Mouse (Mus musculus) liver, postnatal 0 days (tissue): ENCODE measurements around the gene Apoa4. TPM values are rescaled to one million over a fixed set of nuclear protein-coding genes. Genes with fewer than 3 reads are reported as not detected.

Experiments used
- ATAC-seq: fragments of 200-750 bp; cut with Nextera tagmentation; 2 replicates; pipeline ENCODE4 v1.8.0; 2017; ENCODE audit warnings: mild to moderate bottlenecking, moderate library complexity
- DNase-seq: peaks from one replicate; pipeline ENCODE4 v3.0.0-alpha.2; 2016
- H3K27ac ChIP-seq: fragments of 300-500 bp; sonication (generic); 2 replicates; pipeline ENCODE4 v1.5.1; 2014; ENCODE audit warnings: antibody characterized with exemption, moderate library complexity, mild to moderate bottlenecking, low read depth
- H3K27me3 ChIP-seq: fragments of 300-500 bp; sonication (generic); 2 replicates; pipeline ENCODE4 v1.6.1; 2014; ENCODE audit warnings: low read length, control low read depth, mixed read lengths; ENCODE audit not compliant: insufficient read depth
- H3K36me3 ChIP-seq: fragments of 300-500 bp; sonication (generic); replicated peaks from 2 replicates; pipeline ENCODE4 v1.6.1; 2014; ENCODE audit warnings: mild to moderate bottlenecking, control low read depth, low read length, moderate library complexity, mixed read lengths; ENCODE audit not compliant: insufficient read depth
- H3K4me1 ChIP-seq: fragments of 300-500 bp; sonication (generic); 2 replicates; pipeline ENCODE4 v1.6.1; 2014; ENCODE audit warnings: antibody characterized with exemption, mild to moderate bottlenecking, control low read depth; ENCODE audit not compliant: insufficient read depth
- H3K4me2 ChIP-seq: fragments of 300-500 bp; sonication (generic); 2 replicates; pipeline ENCODE4 v1.6.1; 2014; ENCODE audit warnings: low read depth, mild to moderate bottlenecking, low read length, moderate library complexity, mixed read lengths
- H3K4me3 ChIP-seq: fragments of 300-500 bp; sonication (generic); 2 replicates; pipeline ENCODE4 v1.5.1; 2014; ENCODE audit warnings: low read depth, low read length
- H3K9ac ChIP-seq: fragments of 300-500 bp; sonication (generic); replicated peaks from 2 replicates; pipeline ENCODE4 v1.6.1; 2014; ENCODE audit warnings: mild to moderate bottlenecking, moderate library complexity
- H3K9me3 ChIP-seq: fragments of 300-500 bp; sonication (generic); 2 replicates; pipeline ENCODE4 v1.6.1; 2016; ENCODE audit warnings: mild to moderate bottlenecking, control low read depth, low read length, mixed read lengths
- CTCF ChIP-seq: sonication (generic); IDR thresholded peaks from 2 replicates; pipeline ENCODE4 v1.5.1; 2016; ENCODE audit warnings: antibody characterized with exemption, low read depth
- EP300 ChIP-seq: IDR thresholded peaks from 2 replicates; pipeline ENCODE4 v1.6.1; 2016; ENCODE audit warnings: antibody characterized with exemption, low read depth, mild to moderate bottlenecking
- WGBS: fragments of 180-500 bp; shearing (Covaris S2); extraction: QIAGEN DNeasy Blood & Tissue Kit; methylation state at CpG from one replicate; pipeline ENCODE4 v1.1.7; 2014; ENCODE audit not compliant: insufficient replicate concordance; 5-methylcytosine and 5-hydroxymethylcytosine counted together
- polyA plus RNA-seq: library from polyadenylated mRNA; unstranded; fragments of >200 nt; fragmentation: Nextera tagmentation; extraction: Ambion mirVana; gene quantifications from 2 replicates; pipeline ENCODE4 v1.2.1, GENCODE M21; 2015

Apoa4 gene
- polyA plus RNA-seq, 1 experiment from 2014 or later, result 423 TPM

DNA sequence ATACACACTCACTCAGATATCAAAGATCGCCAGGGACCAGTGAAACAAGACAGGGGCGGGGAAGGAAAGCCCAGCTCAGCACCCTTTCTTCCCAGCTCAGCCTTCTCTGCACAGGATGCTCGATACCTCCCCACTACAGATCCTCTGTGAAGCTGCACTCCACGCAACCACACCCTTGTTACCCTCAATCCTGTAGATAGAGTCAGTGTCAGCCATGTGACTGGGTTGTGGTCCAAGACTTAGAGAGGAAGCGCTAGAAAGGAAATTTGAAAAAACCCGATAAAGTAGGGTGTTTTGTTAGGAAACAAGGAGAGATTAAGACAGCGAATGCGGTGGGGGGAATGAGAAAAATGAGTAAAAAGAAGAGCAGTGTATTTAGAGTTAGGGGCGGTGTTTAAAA, 31.6 kb downstream of the Apoa4 start:
- H3K4me2 ChIP-seq, result peak overlapping the region; percentile 72
- TF ChIP-seq EP300 (no peak), CTCF (no peak)
- H3K4me1 ChIP-seq, result peaks cover 15% of the 10 kb centered on the region
- WGBS, result 45% methylated on average over 9 of the region's 9 CpGs
- H3K9me3 ChIP-seq, result no peaks in the 10 kb centered on the region
- ATAC-seq (peak; percentile 16), DNase-seq (peak; percentile 49)
- peaks cover 25% of the 10 kb centered on the region for H3K36me3 ChIP-seq
- peak overlapping the region; percentile 67; the same call in 1 of the 2 replicates for H3K4me3 ChIP-seq
- peak overlapping the region; percentile 82 for H3K27ac ChIP-seq
- H3K9ac ChIP-seq, result no peak overlapping the region
- H3K27me3 ChIP-seq, result no peaks in the 10 kb centered on the region

DNA sequence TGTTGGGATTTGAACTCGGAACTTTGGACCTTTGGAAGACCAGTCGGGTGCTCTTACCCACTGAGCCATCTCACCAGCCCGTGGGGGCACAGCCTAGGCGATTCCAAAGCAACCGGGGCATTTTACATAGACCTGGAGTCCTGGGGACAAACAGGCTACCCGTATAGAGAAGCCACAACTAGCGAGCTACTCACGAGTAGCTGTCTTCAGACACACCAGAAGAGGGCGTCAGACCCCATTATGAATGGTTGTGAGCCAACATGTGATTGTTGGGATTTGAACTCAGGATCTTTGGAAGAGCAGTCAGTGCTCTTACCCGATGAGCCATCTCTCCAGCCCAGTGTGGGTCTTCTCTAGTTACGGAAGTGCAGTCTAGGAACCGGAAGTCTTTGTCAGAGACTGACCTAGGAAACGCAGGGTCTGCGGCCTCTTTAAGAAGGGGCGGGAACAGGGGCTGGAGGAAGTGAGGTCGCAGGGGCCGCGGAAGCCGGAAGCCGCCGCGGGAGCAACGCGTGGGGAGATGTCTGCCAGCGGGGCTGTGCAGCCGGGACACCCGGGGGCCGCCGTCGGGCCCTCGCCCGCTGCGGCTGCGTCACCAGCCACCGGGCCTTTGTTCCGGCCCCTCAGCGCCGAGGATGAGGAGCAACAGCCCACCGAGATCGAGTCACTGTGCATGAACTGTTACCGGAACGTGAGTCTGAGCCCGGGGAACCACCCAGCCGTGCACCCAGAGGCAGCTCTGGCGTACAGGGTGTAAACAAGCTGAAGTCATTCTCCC, 32.4 kb downstream of the Apoa4 start, which contains the start of gene Zpr1:
Gene Zpr1 (plus strand): TSS at position 388 of the 778 bp plus-strand sequence.
- peak; percentile 42; the same call in 1 of the 2 replicates for TF ChIP-seq EP300
- TF ChIP-seq CTCF, result peak; percentile 70
- Histone ChIP-seq H3K4me3 (peak within 1 kb of the TSS; percentile 67), H3K27ac (peak within 1 kb of the TSS; percentile 82), H3K4me1 (peaks cover 14% of the 10 kb centered on the region), H3K4me2 (peak within 1 kb of the TSS; percentile 72), H3K27me3 (no peaks in the 10 kb centered on the region), H3K9ac (peak within 1 kb of the TSS; percentile 78), H3K36me3 (peaks cover 33% of the 10 kb centered on the region), H3K9me3 (no peaks in the 10 kb centered on the region)
- WGBS, result 4% methylated on average over 45 of the region's 45 CpGs
- DNase-seq, result peak; percentile 91
- peak; percentile 79 for ATAC-seq

DNA sequence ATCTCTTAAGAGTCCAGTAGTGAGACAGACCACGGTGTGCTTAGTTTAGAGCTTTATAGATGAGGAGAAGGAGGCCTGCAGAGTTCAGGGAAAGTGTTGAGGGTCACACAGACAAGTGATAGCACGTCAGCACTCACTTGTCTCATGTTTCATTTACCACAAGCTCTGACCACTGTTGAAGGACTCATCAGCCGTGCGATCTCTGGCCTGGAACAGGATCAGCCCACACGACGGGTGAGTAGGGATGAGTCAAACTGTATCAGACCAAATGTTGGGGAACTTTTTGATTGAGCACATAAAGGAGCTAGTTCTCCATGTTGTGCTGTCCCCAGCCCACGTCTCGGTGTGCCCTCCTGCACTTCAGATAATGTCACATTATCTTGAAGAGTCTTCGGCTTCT, 34.0 kb downstream of the Apoa4 start:
- no peak overlapping the region for H3K9ac ChIP-seq
- no peaks in the 10 kb centered on the region for H3K9me3 ChIP-seq
- H3K27ac ChIP-seq, result no peak overlapping the region
- peaks cover 47% of the 10 kb centered on the region for H3K36me3 ChIP-seq
- no peaks in the 10 kb centered on the region for H3K27me3 ChIP-seq
- H3K4me1 ChIP-seq, result peaks cover 11% of the 10 kb centered on the region
- WGBS, result 76% methylated on average over 9 of the region's 9 CpGs
- no peak for ATAC-seq
- peak overlapping the region; percentile 72 for H3K4me2 ChIP-seq
- no peak for TF ChIP-seq CTCF
- no peak for TF ChIP-seq EP300
- H3K4me3 ChIP-seq, result 0 out of 2 replicates have a peak overlapping the region, but pooled peaks have one; percentile 67
- no peak for DNase-seq

DNA sequence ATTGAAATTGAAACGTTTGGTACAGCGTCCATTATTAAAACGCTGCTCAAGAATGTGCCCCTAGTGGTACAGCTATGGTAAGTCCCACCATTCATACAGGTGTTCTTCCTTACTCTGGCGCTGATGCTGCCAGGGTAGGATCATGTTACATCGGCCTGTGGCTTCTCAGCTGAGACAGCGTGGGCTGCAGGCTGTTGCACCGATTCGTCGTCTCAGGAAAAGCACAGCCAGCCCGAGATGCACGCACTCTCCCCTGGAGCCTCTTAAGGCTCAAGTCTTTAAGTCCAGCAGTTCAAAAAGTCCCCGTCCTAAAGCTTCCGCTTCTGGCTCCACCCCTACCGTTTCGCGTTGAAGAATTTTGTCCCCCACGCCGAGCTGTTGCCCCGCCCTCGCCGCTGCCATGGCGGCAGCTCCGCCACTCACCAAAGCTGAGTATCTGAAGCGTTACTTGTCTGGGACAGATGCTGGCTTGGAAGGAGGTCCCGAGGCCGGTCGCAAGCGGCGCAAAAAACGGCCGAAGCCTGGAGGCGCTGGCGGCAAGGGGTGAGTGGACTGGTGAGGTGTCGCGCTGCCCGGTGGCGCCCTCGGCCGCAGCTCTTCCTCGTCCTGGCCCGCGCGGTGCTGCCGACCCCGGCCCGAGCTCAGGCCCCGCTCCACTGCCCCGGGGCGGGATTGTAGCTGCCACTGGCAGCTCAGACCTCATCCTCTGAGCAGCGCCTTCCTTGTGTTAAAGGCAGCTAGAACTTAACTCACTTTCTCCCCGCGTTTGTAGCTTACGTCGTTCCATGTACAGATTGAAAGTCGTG, 42.3 kb downstream of the Apoa4 start, which contains the start of gene Bud13:
Gene Bud13 (plus strand): TSS at position 378 of the 806 bp plus-strand sequence.
- Histone ChIP-seq H3K27ac (peak within 1 kb of the TSS; percentile 76), H3K4me3 (peak within 1 kb of the TSS; percentile 97), H3K9ac (peak within 1 kb of the TSS; percentile 94), H3K4me1 (peaks cover 7% of the 10 kb centered on the region), H3K4me2 (peak within 1 kb of the TSS; percentile 84), H3K27me3 (no peaks in the 10 kb centered on the region), H3K36me3 (peaks cover 51% of the 10 kb centered on the region), H3K9me3 (no peaks in the 10 kb centered on the region)
- TF ChIP-seq CTCF (peak; percentile 74), EP300 (peak; percentile 51; the same call in 1 of the 2 replicates)
- ATAC-seq (peak; percentile 93), DNase-seq (peak; percentile 93)
- WGBS, result under 1% methylated on average over 55 of the region's 55 CpGs

Other genes with a start within 250 kb of the Apoa4 start
- gene Pafah1b2, start 228.0 kb upstream of the Apoa4 start, polyA plus RNA-seq, result 35.8 and 42.6 TPM in 2 replicates
- 5.0 TPM in 2 replicates for gene Sik3, start 227.9 kb upstream of the Apoa4 start, polyA plus RNA-seq
- gene Apoa1, start 12.1 kb upstream of the Apoa4 start, polyA plus RNA-seq, result 27,203 and 27,647 TPM in 2 replicates
- gene Apoc3, start 5.1 kb upstream of the Apoa4 start, polyA plus RNA-seq, result 453 and 541 TPM in 2 replicates
- 771 and 869 TPM in 2 replicates for gene Apoa5, start 27.9 kb downstream of the Apoa4 start, polyA plus RNA-seq
- 20.6 and 21.8 TPM in 2 replicates for gene Zpr1, start 32.4 kb downstream of the Apoa4 start, polyA plus RNA-seq
- gene Bud13, start 42.3 kb downstream of the Apoa4 start, polyA plus RNA-seq, result 4.0 TPM in 2 replicates
- not detected in 2 replicates for gene 4931429L15Rik, start 79.3 kb downstream of the Apoa4 start, polyA plus RNA-seq